In the genomic region with DNA sequence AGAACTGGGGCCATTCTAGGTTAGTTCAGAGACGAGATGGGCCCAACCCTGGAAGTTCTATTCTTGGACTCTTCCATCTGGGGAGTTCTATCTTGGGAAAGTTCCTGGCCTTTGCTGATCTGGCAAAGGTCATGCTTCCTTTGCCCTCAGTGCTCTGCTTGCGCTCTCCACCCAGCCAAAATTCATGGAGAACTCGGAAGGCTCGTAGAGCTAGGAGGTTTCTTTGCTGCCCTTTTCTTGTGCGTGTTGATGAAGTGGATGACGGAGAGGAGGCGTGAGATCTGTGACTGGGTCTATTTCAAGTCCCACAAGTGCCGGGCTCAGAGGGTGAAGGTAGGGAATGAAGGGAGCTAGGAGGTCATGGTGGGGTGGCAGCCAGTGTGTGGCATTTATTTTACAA, we compare ENCODE assay signal across 18 mouse cellular contexts.
A peak's percentile ranks its signal among the peaks of the same experiment; 100 is the strongest.
DNase-seq lines count a peak whose midpoint lies in the region; TF ChIP-seq lines count a peak whose summit lies in the region.
"Had no signal": no experiment of that assay in that cellular context is flagged by ENCODE, and none has a peak within 500 bp of the region (broad histone marks: within the 10 kb centered on the region; RNA-seq: fewer than 3 reads in every experiment).

No protein-coding gene starts in this region.

- H3K79me2 ChIP-seq in heart, adult 2 months (replicated peaks; ENCODE audit: control insufficient read depth, insufficient read depth, low read length) = no peaks in the 10 kb centered on the region

- peak overlapping the region; percentile 16; the same call in 1 of the 2 replicates for H3K27ac ChIP-seq in heart, adult 2 months
- H3K27ac ChIP-seq: embryonic facial prominence, embryonic 12.5 days; forebrain, embryonic 15.5 days; heart, embryonic 13.5 days; hindbrain, embryonic 15.5 days; kidney, embryonic 15.5 days had no signal

- H3K9ac ChIP-seq in heart, adult 2 months (ENCODE audit: low read depth, low read length) = no peak overlapping the region
- H3K9ac ChIP-seq: embryonic facial prominence, embryonic 12.5 days; forebrain, embryonic 15.5 days; heart, embryonic 13.5 days; hindbrain, embryonic 15.5 days; kidney, embryonic 15.5 days had no signal

- peak; percentile 9 to 35 for DNase-seq in gastrocnemius, adult 8-10 months (ENCODE audit: low spot score in 2 of 2)
- DNase-seq in gastrocnemius, postnatal 10 days = no peak
- DNase-seq in heart, adult 2 months = peak; percentile 24
- no peak for DNase-seq in heart, postnatal 25 days (ENCODE audit: low spot score)
- peak; percentile 8 to 10 for DNase-seq in heart, postnatal 10 days
- peak; percentile 73 for DNase-seq in skeletal muscle tissue, adult 2 months (ENCODE audit: low read depth, low spot score)
- DNase-seq in urinary bladder, adult 2 months (ENCODE audit: low spot score) = no peak
- DNase-seq: adrenal gland, postnatal 14 days; cerebellum, adult 11-12 months; cerebellum, adult 9-10 months; cerebellum, postnatal 25 days; kidney, adult 2 months had no signal

- TF ChIP-seq POLR2A in heart, adult 2 months (IDR thresholded peaks at IDR 0.05; ENCODE audit: insufficient read depth, low read depth, low read length) = no peak

- no peaks in the 10 kb centered on the region for H3K27me3 ChIP-seq in heart, adult 2 months (ENCODE audit: control insufficient read depth, insufficient read depth, low read length)
- H3K27me3 ChIP-seq: embryonic facial prominence, embryonic 12.5 days; forebrain, embryonic 15.5 days; hindbrain, embryonic 15.5 days; kidney, embryonic 15.5 days had no signal

- H3K36me3 ChIP-seq in heart, adult 2 months (ENCODE audit: control insufficient read depth, insufficient read depth, low read length) = no peaks in the 10 kb centered on the region
- H3K36me3 ChIP-seq: embryonic facial prominence, embryonic 12.5 days; forebrain, embryonic 15.5 days; G1E; heart, embryonic 13.5 days; hindbrain, embryonic 15.5 days; kidney, embryonic 15.5 days had no signal

- no peak for TF ChIP-seq CTCF in heart, adult 2 months (IDR thresholded peaks at IDR 0.05)

- TF ChIP-seq EP300 in heart, adult 2 months (IDR thresholded peaks at IDR 0.05; ENCODE audit: insufficient read depth, low read depth, low read length) = no peak

- H3K4me3 ChIP-seq in heart, adult 2 months = no peak overlapping the region
- H3K4me3 ChIP-seq: embryonic facial prominence, embryonic 12.5 days; forebrain, embryonic 15.5 days; heart, embryonic 13.5 days; hindbrain, embryonic 15.5 days; kidney, embryonic 15.5 days had no signal

- WGBS in heart, adult 2 months = 46% methylated on average over 8 of the region's 8 CpGs

- intact Hi-C loops in heart, adult 2 months (cut with DNase I) = no loop called here
- intact Hi-C loops in heart, postnatal 25 days (cut with DNase I) = no loop called here
- intact Hi-C loops in heart, postnatal 10 days (cut with DNase I) = no loop called here

- peaks cover 1% of the 10 kb centered on the region; the same call in 1 of the 2 replicates for H3K4me1 ChIP-seq in heart, adult 2 months (ENCODE audit: control insufficient read depth, insufficient read depth, low read length)
- H3K4me1 ChIP-seq: forebrain, embryonic 15.5 days; heart, embryonic 13.5 days; hindbrain, embryonic 15.5 days; kidney, embryonic 15.5 days had no signal

Comparison
In these comparisons a context has a peak if more than half of its experiments do, and no peak if none do; other contexts are left out.
1. DNase-seq: peak in gastrocnemius, adult 8-10 months (2 of 2), heart, adult 2 months (2 of 2), heart, postnatal 10 days (2 of 2) and skeletal muscle tissue, adult 2 months (single experiment); none in gastrocnemius, postnatal 10 days (single experiment), heart, postnatal 25 days (single experiment) and urinary bladder, adult 2 months (single experiment).